Comparison of ENCODE assay signal across 19 mouse cellular contexts in genomic region chr5:108823276-108823675, GRCm38 (mm10). TPM values are rescaled to one million over a fixed set of nuclear protein-coding genes. Genes with fewer than 3 reads are reported as not detected.
A peak's percentile ranks its signal among the peaks of the same experiment; 100 is the strongest.
DNase-seq lines count a peak whose midpoint lies in the region; ATAC-seq and TF ChIP-seq lines count a peak whose summit lies in the region.
"Had no signal": no experiment of that assay in that cellular context is flagged by ENCODE, and none has a peak within 500 bp of the region (broad histone marks: within the 10 kb centered on the region; RNA-seq: fewer than 3 reads in every experiment).

No protein-coding gene starts in this region.

- WGBS in forebrain, embryonic 14.5 days, result 84% methylated on average over 2 of the region's 2 CpGs
- WGBS in forebrain, embryonic 15.5 days, result 80% methylated on average over 2 of the region's 2 CpGs
- WGBS in lung, adult 2 months, result 68% methylated on average over 2 of the region's 2 CpGs

- ATAC-seq in forebrain, embryonic 14.5 days, result no peak
- ATAC-seq in forebrain, embryonic 15.5 days (replicated peaks), result no peak
- ATAC-seq in monocyte, adult 5-6 weeks (replicated peaks; ENCODE audit: insufficient number of reproducible peaks, low FRiP score, low TSS enrichment, poor library complexity, severe bottlenecking), result no peak

- no peaks in the 10 kb centered on the region for H3K36me3 ChIP-seq in forebrain, embryonic 14.5 days (ENCODE audit: control insufficient read depth, insufficient read depth, low read length)
- H3K36me3 ChIP-seq in forebrain, embryonic 15.5 days, result no peaks in the 10 kb centered on the region
- H3K36me3 ChIP-seq: G1E; limb, embryonic 10.5 days had no signal

- no peaks in the 10 kb centered on the region for H3K9me3 ChIP-seq in forebrain, embryonic 14.5 days (replicated peaks; ENCODE audit: control insufficient read depth, low read length)
- no peaks in the 10 kb centered on the region for H3K9me3 ChIP-seq in forebrain, embryonic 15.5 days
- H3K9me3 ChIP-seq: G1E; limb, embryonic 10.5 days had no signal

- no peak for TF ChIP-seq POLR2A in lung, adult 2 months (IDR thresholded peaks at IDR 0.05; ENCODE audit: borderline replicate concordance, extremely low read depth, low read depth, low read length)
- TF ChIP-seq POLR2A in brain, embryonic 14.5 days (IDR thresholded peaks at IDR 0.05; ENCODE audit: borderline replicate concordance, extremely low read depth, insufficient read depth, insufficient read length, poor library complexity, severe bottlenecking), result no peak

- no peak overlapping the region for H3K4me2 ChIP-seq in forebrain, embryonic 14.5 days (ENCODE audit: low read length)
- H3K4me2 ChIP-seq in forebrain, embryonic 15.5 days (replicated peaks), result no peak overlapping the region
- H3K4me2 ChIP-seq: midbrain, embryonic 11.5 days had no signal

- DNase-seq in forebrain, embryonic 14.5 days (ENCODE audit: low spot score), result peak; percentile 16
- peak; percentile 3 to 17 for DNase-seq in lung, postnatal 4 days
- no peak for DNase-seq in lung, adult 2 months
- DNase-seq in adrenal gland, adult (ENCODE audit: inconsistent age in 2 of 2, low spot score in 1 of 2), result peak; percentile 48 to 74
- DNase-seq in brain, embryonic 14.5 days (ENCODE audit: low read depth), result peak; percentile 9
- DNase-seq in layer of hippocampus, adult 11-12 months (ENCODE audit: low spot score), result no peak
- DNase-seq: heart, adult 11 months; heart, postnatal 10 days; layer of hippocampus, adult 9-11 months; right cerebral cortex, adult 18-20 months; thymus, adult 18-20 months had no signal

- TF ChIP-seq CTCF in lung, adult 2 months (IDR thresholded peaks at IDR 0.05; ENCODE audit: insufficient read depth, low read length), result no peak
- TF ChIP-seq CTCF in brain, embryonic 14.5 days (IDR thresholded peaks at IDR 0.05; ENCODE audit: borderline replicate concordance, extremely low read depth, insufficient read depth, insufficient read length), result no peak

- no peak overlapping the region for H3K9ac ChIP-seq in forebrain, embryonic 14.5 days (ENCODE audit: low read length)
- no peak overlapping the region for H3K9ac ChIP-seq in forebrain, embryonic 15.5 days (replicated peaks)

- H3K27me3 ChIP-seq in forebrain, embryonic 14.5 days (replicated peaks; ENCODE audit: control insufficient read depth, insufficient read depth, low read length), result no peaks in the 10 kb centered on the region
- no peaks in the 10 kb centered on the region for H3K27me3 ChIP-seq in forebrain, embryonic 15.5 days

- H3K27ac ChIP-seq in forebrain, embryonic 14.5 days (ENCODE audit: low read depth, low read length), result no peak overlapping the region
- no peak overlapping the region for H3K27ac ChIP-seq in forebrain, embryonic 15.5 days (replicated peaks)
- H3K27ac ChIP-seq: limb, embryonic 10.5 days had no signal

- no peaks in the 10 kb centered on the region for H3K4me1 ChIP-seq in forebrain, embryonic 14.5 days (ENCODE audit: control insufficient read depth, insufficient read depth, low read length)
- H3K4me1 ChIP-seq in forebrain, embryonic 15.5 days, result no peaks in the 10 kb centered on the region
- H3K4me1 ChIP-seq in lung, adult 2 months (ENCODE audit: control insufficient read depth, insufficient read depth, low read length), result no peaks in the 10 kb centered on the region
- H3K4me1 ChIP-seq: limb, embryonic 10.5 days had no signal

- H3K4me3 ChIP-seq in forebrain, embryonic 14.5 days (ENCODE audit: low read depth, low read length), result no peak overlapping the region
- no peak overlapping the region for H3K4me3 ChIP-seq in forebrain, embryonic 15.5 days
- no peak overlapping the region for H3K4me3 ChIP-seq in lung, adult 2 months (replicated peaks; ENCODE audit: extremely low read depth, low read depth, low read length)
- H3K4me3 ChIP-seq: erythroblast, embryonic 14.5 days; limb, embryonic 10.5 days had no signal

RNA-seq across cellular contexts. Expression of gene Vmn2r8, which starts 14.6 kb away (rescaled TPM):
- polyA plus RNA-seq in forebrain, embryonic 14.5 days (2014; fragmentation: Nextera tagmentation; extraction: Ambion mirVana), result not detected in 2 replicates
- not detected in 2 replicates for polyA plus RNA-seq in forebrain, embryonic 15.5 days (2015; fragmentation: Nextera tagmentation; extraction: Ambion mirVana)
- polyA plus RNA-seq in lung, adult 2 months (2012; rRNA removed), result not detected in 2 replicates
- not detected in 2 replicates for polyA plus RNA-seq in brain, embryonic 14.5 days (2012; rRNA removed)
- not detected in 3 replicates for total RNA-seq in monocyte, adult 5-6 weeks (2017)
- total RNA-seq: heart, postnatal 10 days had no signal
- polyA plus RNA-seq: C2C12; erythroblast, embryonic 14.5 days; G1E; limb, embryonic 10.5 days; midbrain, embryonic 11.5 days; neural tube, embryonic 11.5 days had no signal

RNA-seq across cellular contexts. Expression of gene Tmed11, which starts 28.1 kb away (rescaled TPM):
- not detected in 2 replicates for polyA plus RNA-seq in forebrain, embryonic 14.5 days (2014; fragmentation: Nextera tagmentation; extraction: Ambion mirVana)
- polyA plus RNA-seq in forebrain, embryonic 15.5 days (2015; fragmentation: Nextera tagmentation; extraction: Ambion mirVana), result not detected in 2 replicates
- polyA plus RNA-seq in lung, adult 2 months (2012; rRNA removed), result not detected in 2 replicates
- polyA plus RNA-seq in brain, embryonic 14.5 days (2012; rRNA removed), result not detected in 2 replicates
- total RNA-seq in monocyte, adult 5-6 weeks (2017), result not detected in 3 replicates
- total RNA-seq: G1E; heart, postnatal 10 days had no signal
- polyA plus RNA-seq: C2C12; erythroblast, embryonic 14.5 days; G1E; limb, embryonic 10.5 days; midbrain, embryonic 11.5 days; neural tube, embryonic 11.5 days had no signal

RNA-seq across cellular contexts. Expression of gene Vmn2r9, which starts 29.1 kb away (rescaled TPM):
- not detected in 2 replicates for polyA plus RNA-seq in forebrain, embryonic 14.5 days (2014; fragmentation: Nextera tagmentation; extraction: Ambion mirVana)
- not detected in 2 replicates for polyA plus RNA-seq in forebrain, embryonic 15.5 days (2015; fragmentation: Nextera tagmentation; extraction: Ambion mirVana)
- not detected in 2 replicates for polyA plus RNA-seq in lung, adult 2 months (2012; rRNA removed)
- polyA plus RNA-seq in brain, embryonic 14.5 days (2012; rRNA removed), result not detected in 2 replicates
- under 0.01 to 0.19 TPM in 2 of 3 replicates, not detected in the other for total RNA-seq in monocyte, adult 5-6 weeks (2017)
- total RNA-seq: heart, postnatal 10 days had no signal
- polyA plus RNA-seq: C2C12; erythroblast, embryonic 14.5 days; G1E; limb, embryonic 10.5 days; midbrain, embryonic 11.5 days; neural tube, embryonic 11.5 days had no signal

RNA-seq across cellular contexts. Expression of gene Rnf212, which starts 48.5 kb away (rescaled TPM):
- not detected in 2 replicates for polyA plus RNA-seq in forebrain, embryonic 14.5 days (2014; fragmentation: Nextera tagmentation; extraction: Ambion mirVana)
- not detected in 2 replicates for polyA plus RNA-seq in forebrain, embryonic 15.5 days (2015; fragmentation: Nextera tagmentation; extraction: Ambion mirVana)
- not detected in 2 replicates for polyA plus RNA-seq in lung, adult 2 months (2012; rRNA removed)
- 0.09 and 0.26 TPM in 2 replicates for polyA plus RNA-seq in brain, embryonic 14.5 days (2012; rRNA removed)
- not detected in 3 replicates for total RNA-seq in monocyte, adult 5-6 weeks (2017)
- total RNA-seq: G1E; heart, postnatal 10 days had no signal
- polyA plus RNA-seq: C2C12; G1E; midbrain, embryonic 11.5 days had no signal

Comparison
In these comparisons a context has a peak if more than half of its experiments do, and no peak if none do; other contexts are left out.
1. DNase-seq: peak in forebrain, embryonic 14.5 days (single experiment), lung, postnatal 4 days (2 of 2), adrenal gland, adult (2 of 2) and brain, embryonic 14.5 days (single experiment); none in lung, adult 2 months (single experiment) and layer of hippocampus, adult 11-12 months (single experiment).